Mouse (Mus musculus) liver, embryonic 11.5 days (tissue): ENCODE measurements around the gene Zfp982. TPM values are rescaled to one million over a fixed set of nuclear protein-coding genes. Genes with fewer than 3 reads are reported as not detected.
"Not testable (repeated sequence)": the region's sequence is repeated elsewhere in the genome, so short reads cannot be mapped to it uniquely, and the experiment has no call there.

Experiments
- ATAC-seq: fragments of 200-750 bp; cut with Nextera tagmentation; replicated peaks from 2 replicates; pipeline ENCODE4 v1.8.0; 2017; ENCODE audit warnings: moderate number of reproducible peaks, mild to moderate bottlenecking, moderate TSS enrichment, moderate library complexity; ENCODE audit not compliant: low FRiP score
- DNase-seq: peaks from one replicate; pipeline ENCODE4 v3.0.0-alpha.2; 2017; ENCODE audit warnings: low spot score
- H3K27ac ChIP-seq: fragments of 300-500 bp; sonication (generic); 2 replicates; pipeline ENCODE4 v1.5.1; 2014; ENCODE audit warnings: mild to moderate bottlenecking, low read depth, low read length, control low read depth
- H3K27me3 ChIP-seq: fragments of 300-500 bp; sonication (generic); replicated peaks from 2 replicates; pipeline ENCODE4 v1.6.1; 2014; ENCODE audit warnings: low read length, mixed read lengths; ENCODE audit not compliant: control insufficient read depth, insufficient read depth
- H3K36me3 ChIP-seq: fragments of 300-500 bp; sonication (generic); 2 replicates; pipeline ENCODE4 v1.6.1; 2014; ENCODE audit warnings: mild to moderate bottlenecking, low read length, moderate library complexity, mixed read lengths; ENCODE audit not compliant: control insufficient read depth, insufficient read depth
- H3K4me1 ChIP-seq: fragments of 300-500 bp; sonication (generic); replicated peaks from 2 replicates; pipeline ENCODE4 v1.6.1; 2014; ENCODE audit warnings: low read length, mixed read lengths; ENCODE audit not compliant: control insufficient read depth, insufficient read depth
- H3K4me2 ChIP-seq: fragments of 300-500 bp; sonication (generic); 2 replicates; pipeline ENCODE4 v1.6.1; 2014; ENCODE audit warnings: mild to moderate bottlenecking, control low read depth, moderate library complexity
- H3K4me3 ChIP-seq: fragments of 300-500 bp; sonication (generic); 2 replicates; pipeline ENCODE4 v1.5.1; 2014; ENCODE audit warnings: low read depth, low read length, control low read depth
- H3K9ac ChIP-seq: fragments of 300-500 bp; sonication (generic); 2 replicates; pipeline ENCODE4 v1.6.1; 2014; ENCODE audit warnings: low read depth, low read length, control low read depth
- H3K9me3 ChIP-seq: fragments of 300-500 bp; sonication (generic); 2 replicates; pipeline ENCODE4 v1.6.1; 2016; ENCODE audit warnings: low read length, inconsistent platforms, mixed read lengths; ENCODE audit not compliant: control insufficient read depth
- WGBS: fragments of 180-500 bp; shearing (Covaris S2); extraction: QIAGEN DNeasy Blood & Tissue Kit; methylation state at CpG from one replicate; pipeline ENCODE4 v1.1.7; 2014; 5-methylcytosine and 5-hydroxymethylcytosine counted together
- polyA plus RNA-seq: library from polyadenylated mRNA; unstranded; fragments of >200 nt; fragmentation: Nextera tagmentation; extraction: Ambion mirVana; gene quantifications from 2 replicates; pipeline ENCODE4 v1.2.1, GENCODE M21; 2014

The Zfp982 gene
- polyA plus RNA-seq, 1 experiment from 2014 or later = 8.8 TPM

- Histone ChIP-seq H3K27ac (no peak overlapping the region), H3K9ac (no peak overlapping the region), H3K4me3 (no peak overlapping the region), H3K27me3 (no peaks in the 10 kb centered on the region), H3K4me2 (no peak overlapping the region), H3K4me1 (no peaks in the 10 kb centered on the region), H3K9me3 (peaks cover 24% of the 10 kb centered on the region), H3K36me3 (no peaks in the 10 kb centered on the region)
- DNase-seq (no peak), ATAC-seq (no peak)
Measured at GRCm38 (mm10) chr4:147541105-147541504, 48.9 kb downstream of the Zfp982 start.

- not testable (repeated sequence) for H3K36me3 ChIP-seq, H3K4me2 ChIP-seq, H3K27ac ChIP-seq, ATAC-seq, H3K4me3 ChIP-seq, H3K27me3 ChIP-seq, H3K9ac ChIP-seq, DNase-seq, H3K4me1 ChIP-seq, H3K9me3 ChIP-seq
- whole genome bisulfite sequencing = 64% methylated on average over 5 of the region's 5 CpGs
Measured at GRCm38 (mm10) chr4:147553071-147553470, 60.9 kb downstream of the Zfp982 start, which contains the start of gene Zfp985. Gene Zfp985, plus strand, starts transcription at chr4:147553277.

- ATAC-seq, H3K36me3 ChIP-seq, H3K9me3 ChIP-seq, H3K4me1 ChIP-seq, H3K27ac ChIP-seq, H3K27me3 ChIP-seq, H3K4me3 ChIP-seq, H3K9ac ChIP-seq, H3K4me2 ChIP-seq, DNase-seq: not testable (repeated sequence)
- WGBS = 62% methylated on average over 2 of the region's 2 CpGs
Measured at GRCm38 (mm10) chr4:147554361-147554760, 62.1 kb downstream of the Zfp982 start.

GRCm38 (mm10) chr4:147556921-147557320 is 64.7 kb downstream of the Zfp982 start:
- not testable (repeated sequence) for H3K9ac ChIP-seq, DNase-seq, H3K9me3 ChIP-seq, H3K4me2 ChIP-seq, H3K27ac ChIP-seq, H3K4me1 ChIP-seq, H3K27me3 ChIP-seq, H3K4me3 ChIP-seq, ATAC-seq, H3K36me3 ChIP-seq
- WGBS = 35% methylated on average over 1 of the region's 1 CpGs

GRCm38 (mm10) chr4:147558011-147558410 is 65.8 kb downstream of the Zfp982 start:
- not testable (repeated sequence) for H3K4me3 ChIP-seq, H3K4me1 ChIP-seq, H3K36me3 ChIP-seq, H3K4me2 ChIP-seq, H3K9me3 ChIP-seq, H3K9ac ChIP-seq, ATAC-seq, DNase-seq, H3K27ac ChIP-seq, H3K27me3 ChIP-seq

- WGBS = 50% methylated on average over 1 of the region's 1 CpGs
- not testable (repeated sequence) for H3K9me3 ChIP-seq, DNase-seq, H3K4me1 ChIP-seq, H3K36me3 ChIP-seq, H3K27ac ChIP-seq, H3K27me3 ChIP-seq, H3K4me3 ChIP-seq, ATAC-seq, H3K9ac ChIP-seq, H3K4me2 ChIP-seq
Measured at GRCm38 (mm10) chr4:147559096-147559495, 66.9 kb downstream of the Zfp982 start.

Other genes starting within 250 kb of the Zfp982 start
- 0.34 and 0.39 TPM in 2 replicates for gene Zfp988, start 186.7 kb upstream of the Zfp982 start, polyA plus RNA-seq
- gene Zfp978, start 131.1 kb upstream of the Zfp982 start, polyA plus RNA-seq = 0.37 and 0.55 TPM in 2 replicates
- 0.21 TPM in 2 replicates for gene Gm16503, start 47.8 kb downstream of the Zfp982 start, polyA plus RNA-seq
- gene Zfp985, start 60.9 kb downstream of the Zfp982 start, polyA plus RNA-seq = 0.38 and 0.47 TPM in 2 replicates
- gene Zfp979, start 150.1 kb downstream of the Zfp982 start, polyA plus RNA-seq = 11.7 and 13.0 TPM in 2 replicates
- not detected in 2 replicates for gene Zfp534, start 210.1 kb downstream of the Zfp982 start, polyA plus RNA-seq